Mouse (Mus musculus): ENCODE measurements at regions not wholly inside any gene's neighbourhood (a gene's known extent, or its start where the extent isn't known, plus 50 kb on each side); places are given as distances from the start of the nearest gene placed in this dataset.
A peak's percentile ranks its signal among the peaks of the same experiment; 100 is the strongest.

GRCm38 (mm10) chr13:107904851-107905250, 139.4 kb upstream of the Smim15 start:
- no peak for DNase-seq (ENCODE audit: extremely low read depth, low read depth)

GRCm38 (mm10) chr13:107904051-107904740, 140.1 kb upstream of the Smim15 start:
- DNase-seq (ENCODE audit: extremely low read depth, low read depth), result no peak

DNA sequence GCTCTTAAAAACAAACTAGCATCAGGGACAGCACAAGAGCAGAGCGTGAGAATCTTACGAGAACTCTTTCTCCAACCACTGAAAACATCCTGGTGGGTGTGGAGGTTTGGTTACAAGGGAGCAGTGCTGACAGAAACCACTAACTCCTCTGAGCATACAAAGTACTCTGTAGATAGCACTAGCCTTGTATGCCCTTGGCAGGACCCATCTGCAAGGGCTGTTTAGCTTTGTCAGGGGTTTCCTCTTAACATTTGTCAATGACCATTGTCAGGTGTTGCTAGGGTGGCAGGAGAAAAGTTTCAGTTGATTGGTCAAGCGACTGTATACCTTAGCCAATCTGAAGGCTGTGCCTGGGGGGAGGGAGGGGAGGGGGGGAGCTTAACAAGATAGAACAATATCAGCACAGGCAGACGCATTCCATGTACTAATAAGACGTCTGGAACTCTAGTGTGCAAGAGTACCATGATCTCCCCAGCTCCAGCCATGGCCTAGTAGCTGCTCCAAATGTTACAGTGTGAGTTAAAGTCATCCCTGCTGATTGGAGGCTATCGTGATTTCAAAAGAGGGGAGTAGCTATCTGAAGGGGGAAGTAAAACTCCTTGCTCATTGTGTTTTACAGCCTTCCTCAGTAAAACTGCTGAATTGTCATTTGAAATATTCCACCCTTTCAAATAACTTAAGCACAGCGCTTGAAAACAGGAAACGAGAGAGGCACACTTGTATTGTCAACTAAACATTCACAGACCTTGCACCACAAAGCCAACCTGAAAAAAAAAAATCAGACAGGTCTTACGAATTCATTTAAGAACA, 140.9 kb upstream of the Smim15 start:
- no peak for DNase-seq (ENCODE audit: extremely low read depth, low read depth)

DNA sequence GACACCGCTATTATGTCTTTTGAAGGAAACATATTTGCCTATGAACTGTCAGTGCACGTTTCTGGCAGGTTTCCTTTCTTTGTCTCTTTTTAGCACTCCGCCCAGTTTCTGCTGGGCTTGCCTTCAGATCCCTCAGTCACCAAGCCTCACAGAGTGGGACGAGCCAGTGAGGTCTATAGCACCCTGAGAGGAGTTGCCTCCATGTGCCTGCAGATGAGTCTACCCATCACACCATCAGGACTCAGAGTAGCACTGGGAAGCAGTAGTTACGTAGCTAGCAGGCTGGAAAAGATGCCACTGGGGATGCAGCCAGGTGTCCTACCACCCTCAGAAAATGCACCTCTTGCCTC, 141.5 kb upstream of the Smim15 start:
- no peak for DNase-seq (ENCODE audit: extremely low read depth, low read depth)

DNA sequence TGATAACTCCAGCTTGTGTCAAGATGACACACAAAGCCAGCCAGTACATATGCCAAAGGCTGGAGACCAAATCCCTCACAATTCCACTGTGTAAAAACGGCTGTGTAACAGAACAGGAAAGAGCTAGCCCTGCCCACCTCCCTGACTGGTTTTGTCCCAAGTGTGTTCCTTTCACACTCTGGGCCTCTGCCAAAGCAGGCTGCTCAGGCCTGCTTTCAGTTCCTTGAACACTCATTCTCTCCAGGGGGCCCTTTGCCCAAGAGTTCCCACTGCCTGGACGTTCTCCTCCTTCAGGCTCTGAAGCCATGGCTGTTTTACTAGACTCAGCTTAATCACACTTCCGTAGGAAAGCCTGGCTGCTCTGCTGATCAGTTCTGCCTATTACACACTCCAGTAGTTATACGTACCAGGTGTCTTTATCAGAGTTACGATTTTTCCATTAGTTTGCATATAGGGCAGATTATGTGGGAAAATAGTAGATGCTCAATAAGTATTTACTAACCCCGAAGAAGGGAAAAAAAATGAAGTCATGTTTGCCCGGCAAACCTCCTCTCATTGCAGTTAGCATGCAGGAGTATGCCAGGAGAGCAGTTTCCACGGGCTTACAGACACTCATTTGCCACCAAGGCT, 144.5 kb upstream of the Smim15 start:
- no peak for DNase-seq (ENCODE audit: extremely low read depth, low read depth)

DNA sequence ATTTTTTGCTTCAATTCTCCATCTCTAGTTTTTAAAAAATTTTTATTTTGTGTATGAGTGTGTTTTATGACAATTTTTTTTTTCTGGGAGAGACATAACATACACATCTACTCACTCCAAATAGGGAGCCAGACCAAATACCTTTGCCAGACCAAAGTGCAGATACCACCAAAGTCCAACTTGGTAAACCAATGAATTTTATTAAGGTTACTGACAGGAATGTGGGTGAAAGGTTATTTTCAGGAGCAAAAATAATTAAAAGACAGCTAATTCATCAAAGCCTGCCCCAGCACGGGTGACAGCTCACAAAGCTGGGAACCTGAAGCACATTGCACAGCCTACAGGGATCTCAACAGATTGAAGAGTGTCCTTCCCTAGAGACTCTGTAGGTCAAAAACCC, 146.6 kb upstream of the Smim15 start:
- no peak for DNase-seq (ENCODE audit: extremely low read depth, low read depth)

DNA sequence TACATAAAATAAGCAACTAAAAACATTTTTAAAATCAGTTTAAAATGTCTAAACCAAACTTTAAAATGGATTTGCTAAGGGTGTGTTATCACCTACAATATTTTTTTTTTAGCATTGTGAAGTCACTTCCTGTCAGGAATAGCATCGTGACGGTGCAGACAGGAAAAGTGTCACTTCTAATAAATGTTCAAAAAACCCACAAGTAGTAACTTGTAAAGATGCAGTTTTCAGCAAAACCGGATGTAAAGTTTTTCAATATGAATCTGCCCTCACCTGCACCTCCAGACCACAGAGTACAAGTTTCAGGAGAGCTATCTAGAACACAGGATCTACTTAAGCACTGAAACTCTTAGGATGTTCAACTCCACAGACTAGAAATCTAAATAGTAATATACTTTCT, 147.1 kb upstream of the Smim15 start:
- DNase-seq (ENCODE audit: extremely low read depth, low read depth), result no peak

- no peak for DNase-seq (ENCODE audit: extremely low read depth, low read depth)
Observed at GRCm38 (mm10) chr13:107893581-107894183, 150.6 kb upstream of the Smim15 start.

DNA sequence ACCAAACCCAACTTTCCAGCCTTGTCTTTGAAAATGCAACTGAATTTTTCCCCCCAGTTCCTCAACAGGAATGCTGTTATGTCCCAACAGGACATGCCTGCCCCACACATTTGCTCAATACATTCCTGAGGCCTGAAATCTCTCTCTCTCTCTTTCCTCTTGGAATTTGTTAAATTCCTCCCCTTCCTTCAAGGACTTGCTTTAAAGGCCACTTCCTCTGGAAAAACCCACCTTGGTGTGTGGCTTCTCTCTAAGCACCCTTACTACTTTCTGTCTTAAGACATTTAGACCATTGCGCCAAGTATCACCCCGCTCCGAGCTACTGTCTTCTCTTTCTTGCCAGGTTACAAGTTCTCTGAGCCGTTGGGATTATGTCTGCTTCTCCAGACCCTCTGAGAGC, 151.2 kb upstream of the Smim15 start:
- no peak for DNase-seq (ENCODE audit: extremely low read depth, low read depth)

DNA sequence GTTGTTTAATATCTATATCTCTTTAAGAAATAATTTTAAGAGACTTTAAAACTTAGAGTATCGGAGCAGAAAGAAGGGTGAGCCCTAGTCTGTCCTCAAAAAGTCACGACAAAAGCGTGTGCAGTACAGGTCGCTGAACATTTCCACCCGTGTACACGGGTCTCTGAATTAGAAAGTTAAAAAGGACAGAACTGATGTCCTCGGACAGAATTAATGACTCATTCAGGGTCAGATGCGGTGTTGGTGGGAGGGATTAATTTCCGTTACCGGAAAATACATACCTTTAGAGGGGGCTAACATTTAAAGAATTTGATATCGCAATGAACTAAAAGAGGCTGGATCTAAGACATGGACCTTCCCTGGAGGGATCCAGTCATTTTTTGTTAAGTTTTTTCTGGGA, 152.3 kb upstream of the Smim15 start:
- DNase-seq (ENCODE audit: extremely low read depth, low read depth), result no peak

- peak; percentile 53 for DNase-seq (ENCODE audit: extremely low read depth, low read depth)
Observed at GRCm38 (mm10) chr13:107890866-107891821, 153.1 kb upstream of the Smim15 start.

- peak; percentile 93 for DNase-seq (ENCODE audit: extremely low read depth, low read depth)
Observed at GRCm38 (mm10) chr13:107889985-107890865, 154.0 kb upstream of the Smim15 start.

DNA sequence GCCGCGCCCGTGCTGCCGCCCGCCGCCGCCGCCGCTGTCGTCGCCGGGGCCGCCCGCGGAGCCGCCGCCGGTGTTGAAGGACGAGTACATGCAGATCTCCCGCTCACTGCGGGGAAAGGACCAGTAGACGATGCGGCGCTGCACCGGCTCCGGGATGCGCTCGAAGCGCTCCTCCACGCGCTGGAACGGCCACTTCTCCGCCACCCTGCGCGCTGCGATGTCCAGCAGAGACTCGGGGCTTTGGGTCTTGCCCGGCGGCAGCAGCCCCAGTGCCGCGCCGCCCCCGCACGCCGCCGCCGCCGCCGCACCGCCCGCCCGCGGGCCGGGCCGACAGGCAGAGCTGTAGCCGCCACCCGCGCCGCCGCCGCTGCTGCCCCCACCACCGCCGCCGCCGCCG, 154.7 kb upstream of the Smim15 start:
- no peak for DNase-seq (ENCODE audit: extremely low read depth, low read depth)

DNA sequence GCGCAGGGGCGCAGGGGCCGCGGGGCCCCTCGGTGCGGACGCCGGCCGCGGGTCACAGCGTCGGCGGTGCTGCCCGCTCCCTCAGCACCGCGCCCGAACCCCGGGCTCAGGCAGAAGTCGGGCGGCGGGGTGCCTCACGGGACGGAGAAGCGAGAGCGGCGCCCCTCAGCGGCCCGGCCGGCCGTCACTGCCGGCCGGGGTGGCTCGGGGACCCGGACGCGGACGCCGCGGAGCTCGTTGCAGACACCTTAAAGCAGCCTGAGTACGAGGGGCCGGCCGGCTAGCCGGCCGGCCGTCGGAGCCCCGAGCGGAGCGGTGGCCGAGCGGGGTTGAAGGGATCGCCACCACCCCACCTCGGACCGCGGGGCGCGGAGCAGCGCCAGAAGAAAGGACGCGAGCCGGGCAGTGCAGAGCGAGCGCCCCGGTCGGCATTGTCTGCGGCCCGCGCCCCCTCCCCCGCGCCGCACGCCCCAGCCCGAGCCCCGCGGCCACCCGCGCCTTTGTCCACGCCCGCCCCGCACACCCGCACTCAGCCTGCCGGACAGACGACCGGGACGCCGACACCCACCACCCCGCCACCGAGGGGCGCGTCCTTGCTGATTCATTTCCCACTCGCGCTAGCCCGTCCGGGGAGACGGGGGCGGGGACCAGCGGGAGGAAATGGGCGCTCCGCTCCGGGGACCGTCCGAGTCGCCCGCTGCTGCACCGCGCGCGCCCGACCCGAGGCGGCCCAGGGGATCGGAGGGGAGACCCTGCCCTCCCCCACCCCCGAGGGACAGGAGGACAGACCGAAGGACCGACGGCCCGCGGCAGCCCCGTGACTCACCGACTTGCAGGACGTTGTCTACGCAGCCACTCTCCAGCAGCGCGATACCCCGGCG, 155.4 kb upstream of the Smim15 start:
- DNase-seq (ENCODE audit: extremely low read depth, low read depth), result no peak

- no peak for DNase-seq (ENCODE audit: extremely low read depth, low read depth)
Observed at GRCm38 (mm10) chr13:107888231-107888555, 156.1 kb upstream of the Smim15 start.

DNA sequence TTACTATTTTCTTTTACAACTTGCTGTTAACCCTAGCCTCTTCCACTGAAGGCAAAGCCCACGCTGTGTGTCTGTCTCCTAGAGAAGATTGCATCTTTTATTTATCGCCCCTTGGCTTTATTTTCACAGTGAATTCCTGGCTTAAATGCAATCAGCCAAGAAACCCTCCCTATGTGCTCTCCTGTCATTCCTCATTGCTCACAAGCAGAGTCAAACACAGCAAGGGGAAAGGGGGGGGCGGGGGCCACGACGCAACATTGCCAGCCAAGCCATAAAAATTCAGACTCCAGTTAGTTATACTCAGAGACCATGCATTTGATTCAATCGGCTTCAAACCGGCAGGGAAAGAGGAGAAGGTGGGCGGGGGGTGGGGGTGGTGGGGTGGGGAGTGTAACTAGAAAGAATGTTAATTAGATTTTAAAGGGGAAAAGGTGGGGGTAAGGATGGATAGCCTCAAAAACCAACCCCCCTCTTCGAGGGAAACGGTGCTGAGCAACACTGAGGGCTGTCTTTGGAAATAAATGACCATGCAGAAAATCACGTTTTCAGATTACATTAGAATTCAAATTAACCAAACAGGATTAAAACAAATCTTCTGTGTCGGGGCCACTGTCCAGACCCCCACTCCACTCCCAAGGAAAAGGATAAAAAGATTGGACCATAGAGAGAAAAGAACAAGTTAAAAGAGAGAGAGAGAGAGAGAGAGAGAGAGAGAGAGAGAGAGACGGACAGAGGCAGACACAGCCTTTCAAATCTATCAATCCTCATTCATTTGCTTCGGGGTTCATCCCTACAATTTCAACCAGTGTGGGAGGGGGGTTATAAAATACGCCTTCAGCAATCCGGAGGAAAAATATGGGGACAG, 156.6 kb upstream of the Smim15 start:
- no peak for DNase-seq (ENCODE audit: extremely low read depth, low read depth)

GRCm38 (mm10) chr13:107884836-107885235, 159.4 kb upstream of the Smim15 start:
- no peak for DNase-seq (ENCODE audit: extremely low read depth, low read depth)

GRCm38 (mm10) chr13:107882337-107882736, 161.9 kb upstream of the Smim15 start:
- no peak for DNase-seq (ENCODE audit: extremely low read depth, low read depth)

Measured in MEL-GATA-1-ER (cell line).